8 mouse cellular contexts compared by ENCODE assay signal in the genomic region with DNA sequence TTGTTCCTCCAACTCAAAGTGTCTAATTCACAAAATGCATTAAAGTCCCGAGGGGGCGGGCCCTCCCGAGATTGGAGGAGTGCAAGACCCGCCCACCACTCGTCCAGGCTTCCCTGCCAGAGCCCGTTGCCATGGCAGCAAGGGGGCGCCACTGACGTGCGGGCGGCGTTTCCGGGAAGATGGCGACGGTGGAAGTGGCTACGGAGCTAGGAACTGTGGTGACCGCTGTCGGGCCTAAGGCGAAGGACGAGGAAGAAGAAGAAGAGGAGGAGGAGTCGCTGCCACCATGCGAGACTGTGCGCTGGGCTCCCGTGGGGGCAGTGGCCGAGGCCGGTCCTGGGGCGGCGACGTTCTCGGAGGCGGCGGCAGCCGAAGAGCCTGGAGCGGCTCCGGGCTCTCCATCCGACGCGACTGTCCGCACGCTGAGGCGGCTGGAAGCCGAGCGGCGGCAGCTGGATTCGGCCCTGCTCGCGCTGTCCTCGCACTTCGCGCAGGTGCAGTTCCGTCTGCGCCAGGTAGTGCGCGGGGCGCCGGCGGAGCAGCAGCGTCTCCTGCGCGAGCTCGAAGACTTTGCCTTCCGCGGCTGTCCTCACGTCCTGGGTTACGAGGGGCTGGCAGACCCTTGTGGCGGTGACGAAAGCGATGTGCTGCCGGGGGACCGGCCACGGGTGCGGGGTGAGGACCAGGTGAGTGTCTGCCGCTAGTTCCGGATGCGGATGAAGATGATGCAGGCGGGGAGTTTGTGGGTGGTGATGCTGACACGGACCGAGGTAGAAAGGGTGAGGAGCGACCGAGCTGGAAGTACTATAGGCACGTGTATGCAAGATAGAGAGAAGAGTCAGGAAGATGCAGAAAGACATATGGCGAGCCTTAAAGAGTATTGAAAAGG. TPM values are rescaled to one million over a fixed set of nuclear protein-coding genes. Genes with fewer than 3 reads are reported as not detected.
A peak's percentile ranks its signal among the peaks of the same experiment; 100 is the strongest.
DNase-seq lines count a peak whose midpoint lies in the region; ATAC-seq and TF ChIP-seq lines count a peak whose summit lies in the region.

TSS of gene Rundc1 (plus strand) at position 161 of the 889 bp plus-strand sequence.
TSS of gene Ptges3l (minus strand) at position 409 of the 889 bp plus-strand sequence.

- peaks cover 5% of the 10 kb centered on the region; the same call in 1 of the 2 replicates for H3K27me3 ChIP-seq in hindbrain, embryonic 10.5 days (ENCODE audit: insufficient read depth, poor library complexity, severe bottlenecking)
- H3K27me3 ChIP-seq in lung, postnatal 0 days (replicated peaks; ENCODE audit: insufficient read depth, low read length), result no peaks in the 10 kb centered on the region

- peak within 1 kb of the TSS; percentile 81 for H3K4me2 ChIP-seq in lung, postnatal 0 days (replicated peaks; ENCODE audit: low read depth, low read length)

- under 1% methylated on average over 81 of the region's 81 CpGs for WGBS in hindbrain, embryonic 10.5 days
- 2% methylated on average over 65 of the region's 81 CpGs for WGBS in lung, postnatal 0 days

- peak within 1 kb of the TSS; percentile 58 for H3K9ac ChIP-seq in lung, postnatal 0 days (replicated peaks; ENCODE audit: low read depth)

- H3K4me1 ChIP-seq in hindbrain, embryonic 10.5 days (replicated peaks), result peaks cover 34% of the 10 kb centered on the region
- peaks cover 13% of the 10 kb centered on the region for H3K4me1 ChIP-seq in lung, postnatal 0 days (ENCODE audit: insufficient read depth, low read depth, low read length)

- TF ChIP-seq CTCF in lung, postnatal 0 days (IDR thresholded peaks at IDR 0.05), result peak; percentile 60

- peak; percentile 80 for ATAC-seq in frontal cortex, adult (ENCODE audit: low TSS enrichment)
- ATAC-seq in lung, postnatal 0 days, result peak; percentile 96

- no peak for TF ChIP-seq EP300 in lung, postnatal 0 days (IDR thresholded peaks at IDR 0.05)

- no peaks in the 10 kb centered on the region for H3K9me3 ChIP-seq in hindbrain, embryonic 10.5 days
- no peaks in the 10 kb centered on the region for H3K9me3 ChIP-seq in lung, postnatal 0 days (ENCODE audit: low read length)

- H3K36me3 ChIP-seq in hindbrain, embryonic 10.5 days, result peaks cover 14% of the 10 kb centered on the region
- no peaks in the 10 kb centered on the region for H3K36me3 ChIP-seq in lung, postnatal 0 days (ENCODE audit: insufficient read depth, low read length)

- peak; percentile 96 for DNase-seq in MN1 (ENCODE audit: low spot score)
- DNase-seq in cerebellum, adult 9-10 months, result peak; percentile 95
- peak; percentile 98 for DNase-seq in hindbrain, embryonic 10.5 days (ENCODE audit: low spot score)
- DNase-seq in layer of hippocampus, adult 9-11 months, result peak; percentile 98
- DNase-seq in lung, postnatal 0 days (ENCODE audit: low spot score), result peak; percentile 99
- DNase-seq in ovary, postnatal 14 days (ENCODE audit: low spot score), result peak; percentile 100
- peak; percentile 99 for DNase-seq in thymus, postnatal 14 days

- H3K4me3 ChIP-seq in hindbrain, embryonic 10.5 days, result peak within 1 kb of the TSS; percentile 99
- H3K4me3 ChIP-seq in lung, postnatal 0 days (ENCODE audit: low read depth, low read length), result peak within 1 kb of the TSS; percentile 73

- peak within 1 kb of the TSS; percentile 88 for H3K27ac ChIP-seq in hindbrain, embryonic 10.5 days
- peak within 1 kb of the TSS; percentile 87 for H3K27ac ChIP-seq in lung, postnatal 0 days (ENCODE audit: low read length)

RNA-seq across cellular contexts. Expression of gene Rundc1, which starts in this region (rescaled TPM):
- polyA plus RNA-seq in hindbrain, embryonic 10.5 days (2016; fragmentation: Nextera tagmentation; extraction: Ambion mirVana), result 20.5 and 25.3 TPM in 2 replicates
- 14.3 and 15.5 TPM in 2 replicates for polyA plus RNA-seq in lung, postnatal 0 days (2015; fragmentation: Nextera tagmentation; extraction: Ambion mirVana)

RNA-seq across cellular contexts. Expression of gene Ptges3l, which starts in this region (rescaled TPM):
- polyA plus RNA-seq in hindbrain, embryonic 10.5 days (2016; fragmentation: Nextera tagmentation; extraction: Ambion mirVana), result 4.0 and 4.5 TPM in 2 replicates
- polyA plus RNA-seq in lung, postnatal 0 days (2015; fragmentation: Nextera tagmentation; extraction: Ambion mirVana), result 6.5 and 7.3 TPM in 2 replicates

Comparison
In these comparisons a context has a peak if more than half of its experiments do, and no peak if none do; other contexts are left out.
1. Peak in every context shown above with its lines: DNase-seq, ATAC-seq, H3K4me3 ChIP-seq and H3K27ac ChIP-seq.